1 mouse cellular context compared by ENCODE assay signal in genomic region chr3:108911548-108912413, GRCm38 (mm10).
TF ChIP-seq lines count a peak whose summit lies in the region.

TSS of gene Prpf38b (minus strand) at chr3:108911727.

TF ChIP-seq in CH12.LX, 34 proteins besides CTCF, POLR2A, EP300 and RAD21 (continued from another document):
- TF ChIP-seq TBP (conservative IDR thresholded peaks at IDR 0.05; ENCODE audit: low read depth, low read length) (peak; percentile 88), MAFK (IDR thresholded peaks at IDR 0.05; ENCODE audit: insufficient replicate concordance, low read length) (no peak), NELFE (IDR thresholded peaks at IDR 0.05; ENCODE audit: low read depth, low read length) (peak; percentile 92), ELF1 (IDR thresholded peaks at IDR 0.05; ENCODE audit: low read depth, low read length) (peak; percentile 97), ZMIZ1 (IDR thresholded peaks at IDR 0.05; ENCODE audit: low read depth, low read length) (peak; percentile 90), USF1 (IDR thresholded peaks at IDR 0.05; ENCODE audit: low read depth, low read length) (no peak), ZKSCAN1 (IDR thresholded peaks at IDR 0.05; ENCODE audit: borderline replicate concordance, low read depth, low read length) (no peak), RCOR1 (conservative IDR thresholded peaks at IDR 0.05; ENCODE audit: low read depth, low read length) (no peak), MYC (IDR thresholded peaks at IDR 0.05; ENCODE audit: low read depth, low read length) (0 out of 2 replicates have a peak, but pooled peaks have one; percentile 54), HCFC1 (IDR thresholded peaks at IDR 0.05; ENCODE audit: low read depth, low read length) (peak; percentile 85), MAZ (IDR thresholded peaks at IDR 0.05; ENCODE audit: low read depth, low read length) (no peak), MEF2A (IDR thresholded peaks at IDR 0.05; ENCODE audit: borderline replicate concordance, low read depth, low read length) (no peak)
